Mouse (Mus musculus): ENCODE data around the gene Tdp1.

Tdp1 gene

GRCm38 (mm10) chr12:99898248-99898870, 14.0 kb downstream of the Tdp1 start:
- DNase-seq: no peak

- no peak for DNase-seq
These were observed 15.7 kb downstream of the Tdp1 start for GRCm38 (mm10) chr12:99899991-99900390.

GRCm38 (mm10) chr12:99901973-99902866, 17.9 kb downstream of the Tdp1 start:
- no peak for DNase-seq

- DNase-seq: no peak
These were observed 18.6 kb downstream of the Tdp1 start for GRCm38 (mm10) chr12:99902867-99903370.

GRCm38 (mm10) chr12:99904537-99904936, 20.2 kb downstream of the Tdp1 start:
- DNase-seq: no peak

GRCm38 (mm10) chr12:99911466-99911865, 27.1 kb downstream of the Tdp1 start:
- no peak for DNase-seq

- DNase-seq: no peak
These were observed 33.6 kb downstream of the Tdp1 start for GRCm38 (mm10) chr12:99917800-99918427.

GRCm38 (mm10) chr12:99919636-99920035, 35.3 kb downstream of the Tdp1 start:
- DNase-seq: no peak

GRCm38 (mm10) chr12:99921045-99921444, 36.7 kb downstream of the Tdp1 start:
- no peak for DNase-seq

- DNase-seq: no peak
These were observed 38.9 kb downstream of the Tdp1 start for GRCm38 (mm10) chr12:99923131-99923606.

- no peak for DNase-seq
These were observed 39.4 kb downstream of the Tdp1 start for GRCm38 (mm10) chr12:99923703-99924102.

GRCm38 (mm10) chr12:99928311-99928710, 44.0 kb downstream of the Tdp1 start:
- DNase-seq: no peak

- no peak for DNase-seq
These were observed 44.8 kb downstream of the Tdp1 start for GRCm38 (mm10) chr12:99929160-99929559.

GRCm38 (mm10) chr12:99932245-99932644, 47.9 kb downstream of the Tdp1 start:
- DNase-seq: no peak

- DNase-seq: no peak
These were observed 49.3 kb downstream of the Tdp1 start for GRCm38 (mm10) chr12:99933630-99934029.

GRCm38 (mm10) chr12:99935403-99935802, 51.1 kb downstream of the Tdp1 start:
- no peak for DNase-seq

GRCm38 (mm10) chr12:99938476-99938875, 54.2 kb downstream of the Tdp1 start:
- DNase-seq: no peak

- DNase-seq: no peak
These were observed 54.9 kb downstream of the Tdp1 start for GRCm38 (mm10) chr12:99939179-99939578.

- DNase-seq: no peak
These were observed 56.4 kb downstream of the Tdp1 start for GRCm38 (mm10) chr12:99940704-99941103.

- DNase-seq: no peak
These were observed 58.1 kb downstream of the Tdp1 start for GRCm38 (mm10) chr12:99942441-99942840.

GRCm38 (mm10) chr12:99952928-99953327, 68.6 kb downstream of the Tdp1 start:
- peak; percentile 37 for DNase-seq

- no peak for DNase-seq
These were observed 72.1 kb downstream of the Tdp1 start for GRCm38 (mm10) chr12:99956411-99956810.
